Mouse (Mus musculus): ENCODE results near the gene Ppara. TPM values are rescaled to one million over a fixed set of nuclear protein-coding genes. Genes with fewer than 3 reads are reported as not detected.
A peak's percentile ranks its signal among the peaks of the same experiment; 100 is the strongest.

Gene Ppara
- total RNA-seq (2021) = 10 to 100 TPM; 24.0 to 29.6 TPM

DNA sequence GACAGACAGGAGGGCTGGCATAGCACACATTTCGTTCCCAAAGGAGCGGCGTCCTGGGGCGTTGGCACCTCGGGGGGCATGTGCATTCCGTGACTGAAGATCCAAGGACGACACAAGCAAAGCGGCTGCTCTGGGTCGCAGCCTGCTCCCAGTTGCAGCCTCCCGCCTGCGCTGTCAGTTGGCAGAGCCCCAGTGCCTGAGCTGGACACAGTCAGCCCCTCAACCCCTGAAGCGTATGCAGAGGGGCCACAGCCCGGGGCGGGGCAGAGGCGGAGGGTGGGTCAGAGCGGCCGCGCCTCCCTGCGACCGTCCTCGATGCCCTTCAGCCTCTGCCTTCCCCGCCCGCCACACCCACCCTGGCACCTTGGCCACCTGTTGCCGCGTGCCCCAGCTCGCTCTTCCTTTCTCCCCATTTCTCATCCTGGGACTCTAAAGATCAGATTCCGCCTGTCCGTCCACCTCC, at the start of gene Ppara:
Gene Ppara (plus strand): TSS at position 413 of the 463 bp plus-strand sequence.
- peak; percentile 79 for DNase-seq

- DNase-seq = peak; percentile 79
Measured at GRCm38 (mm10) chr15:85686641-85687395, 48.0 kb upstream of the Ppara start.

DNA sequence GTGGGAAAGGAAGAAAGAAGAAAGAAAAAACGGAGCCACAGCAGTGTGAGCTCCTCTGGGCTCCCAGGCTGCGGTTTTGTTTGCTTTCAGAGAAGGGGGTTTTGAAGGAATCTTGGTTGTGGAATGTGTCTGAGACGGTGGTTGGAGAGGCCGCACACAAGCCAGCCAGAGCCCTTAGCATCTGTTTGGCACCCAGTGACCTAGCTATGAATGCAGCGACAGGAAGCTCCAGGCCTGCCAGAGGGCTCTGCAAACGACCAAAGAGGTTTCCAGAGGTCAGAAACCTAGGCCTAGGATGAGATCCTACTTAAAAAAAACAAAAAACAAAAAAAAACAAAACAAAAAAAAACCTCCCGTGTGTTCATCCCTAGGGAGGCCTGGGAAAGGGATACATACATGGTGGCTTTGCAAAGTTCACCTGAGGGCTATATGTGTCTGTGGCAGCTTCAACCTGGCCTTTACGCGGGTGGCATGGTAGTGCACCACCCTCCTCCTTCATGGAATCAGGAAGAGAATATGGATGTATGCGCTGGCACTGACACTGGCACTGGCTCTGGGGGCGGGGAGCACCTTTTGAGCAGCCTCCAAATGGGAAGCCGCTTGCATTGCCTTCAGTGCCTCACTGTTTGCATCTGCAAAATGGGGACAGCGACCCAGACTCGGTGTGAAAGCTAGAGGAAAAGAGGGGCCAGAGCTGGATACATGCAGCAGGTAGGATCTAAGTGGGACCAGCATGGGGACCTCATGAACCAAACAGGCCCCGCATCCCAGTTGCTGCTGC, 47.0 kb upstream of the Ppara start:
- no peak for DNase-seq

DNA sequence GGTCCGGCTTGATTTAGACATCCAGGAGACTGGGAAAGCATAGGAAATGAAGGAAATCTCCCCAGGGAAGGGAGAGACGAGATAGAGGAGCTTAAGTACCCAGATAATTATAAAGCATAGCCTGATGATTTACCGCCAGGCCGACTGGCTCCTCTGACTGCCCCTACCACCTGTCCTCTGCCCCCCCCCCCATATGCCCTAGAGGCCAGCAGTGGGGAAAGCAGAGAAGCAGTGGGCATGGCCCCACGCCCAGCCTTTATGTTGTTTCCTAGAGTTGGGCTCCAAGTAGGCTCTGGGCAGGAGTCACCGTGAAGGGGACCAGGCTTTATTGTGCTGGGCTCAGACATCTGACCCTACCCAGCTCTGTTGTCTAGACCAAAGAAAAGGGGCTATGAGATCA, 46.0 kb upstream of the Ppara start:
- no peak for DNase-seq

DNA sequence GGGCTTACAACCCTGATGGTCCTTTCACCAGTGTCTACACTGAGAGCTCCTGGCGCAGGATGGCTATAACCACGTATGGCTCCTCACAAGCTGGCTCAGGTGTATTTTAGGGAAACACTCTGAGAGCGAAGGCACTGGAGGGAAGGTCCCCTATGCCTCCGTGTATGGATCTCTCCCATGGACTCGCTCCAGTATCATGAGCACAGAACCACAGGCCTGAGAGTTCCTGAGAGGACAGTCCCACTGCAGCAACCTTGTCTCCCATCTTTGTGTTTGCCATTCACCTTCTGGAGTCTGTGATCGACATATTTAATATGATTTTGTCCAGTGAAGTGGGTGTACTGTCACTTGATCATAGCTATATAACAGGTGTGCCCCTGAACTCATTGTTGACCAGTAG, 45.3 kb upstream of the Ppara start:
- DNase-seq = no peak

GRCm38 (mm10) chr15:85690058-85690457, 44.7 kb upstream of the Ppara start:
- no peak for DNase-seq

- no peak for DNase-seq
Measured at GRCm38 (mm10) chr15:85690875-85691274, 43.9 kb upstream of the Ppara start.

GRCm38 (mm10) chr15:85693115-85693514, 41.7 kb upstream of the Ppara start:
- no peak for DNase-seq

- no peak for DNase-seq
Measured at GRCm38 (mm10) chr15:85693819-85694218, 41.0 kb upstream of the Ppara start.

DNA sequence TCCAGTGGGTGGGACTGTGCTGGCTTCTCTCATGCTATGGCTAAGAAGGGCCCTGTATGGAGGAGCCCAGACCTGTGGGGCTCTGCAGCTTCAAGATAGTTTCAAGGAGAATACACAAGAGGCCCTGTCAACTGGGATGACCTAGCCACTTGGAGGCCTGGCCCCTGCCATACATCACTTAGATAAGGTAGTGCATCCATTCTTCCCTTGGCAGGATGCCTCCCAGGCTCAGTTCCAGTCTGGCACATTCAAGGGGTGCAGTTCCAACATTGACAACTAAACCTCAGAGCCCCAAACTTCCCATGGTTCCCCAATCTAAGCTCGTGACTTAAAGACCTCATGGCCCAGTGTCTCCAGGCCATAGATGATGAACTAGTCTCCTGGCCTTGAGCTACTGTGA, 40.4 kb upstream of the Ppara start:
- no peak for DNase-seq

DNA sequence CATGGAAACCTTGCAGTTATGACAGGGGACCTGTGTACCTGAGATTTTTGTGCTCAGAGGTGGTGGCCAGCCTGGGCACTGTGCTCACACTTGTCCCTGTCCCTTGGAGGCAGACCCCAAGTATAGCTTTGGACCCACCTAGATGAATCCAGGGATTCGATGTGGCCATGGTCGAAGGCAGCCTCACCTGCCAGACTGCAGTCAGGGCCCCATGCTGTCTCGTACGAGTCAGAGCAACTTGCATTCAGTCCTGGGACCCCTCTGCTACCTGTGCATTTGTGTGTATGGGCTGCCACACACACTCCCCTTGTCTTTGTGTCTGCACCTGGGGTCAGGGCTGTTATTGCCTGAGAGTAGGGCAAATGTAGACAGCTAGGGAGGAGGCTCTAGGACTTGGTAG, 39.5 kb upstream of the Ppara start:
- DNase-seq = no peak

DNA sequence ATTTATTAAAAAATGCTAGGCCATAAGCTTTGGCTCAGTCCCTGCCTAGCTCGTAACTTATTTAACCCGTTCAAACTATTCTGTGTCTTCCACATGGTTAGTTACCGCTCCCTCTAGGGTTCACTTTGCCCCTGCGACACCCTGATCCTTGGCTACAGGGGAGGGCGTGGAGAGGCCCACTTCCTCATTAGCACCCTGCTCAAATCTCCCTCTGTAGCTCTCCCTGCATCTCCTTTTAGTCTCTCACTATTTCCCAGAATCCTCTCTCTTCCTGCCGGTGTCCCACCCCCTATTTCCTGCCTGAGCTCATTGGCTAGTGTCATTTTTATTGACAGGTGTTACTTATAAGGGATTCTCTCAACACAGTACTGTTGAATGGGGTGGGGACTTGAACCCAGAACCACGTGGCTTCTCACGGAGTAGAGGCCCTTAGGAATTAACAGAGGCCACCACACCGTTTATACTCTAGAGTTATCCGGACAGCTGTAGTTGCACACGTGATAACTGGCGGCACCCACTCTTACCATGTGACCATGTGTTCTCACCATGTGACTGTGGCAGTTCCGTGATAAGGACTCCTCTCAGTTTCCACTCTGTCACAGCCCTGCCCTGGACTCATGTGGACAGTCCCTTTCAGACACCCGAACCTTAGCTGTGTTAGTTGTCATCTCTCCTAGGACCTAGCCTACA, 36.3 kb upstream of the Ppara start:
- no peak for DNase-seq

GRCm38 (mm10) chr15:85699452-85699851, 35.3 kb upstream of the Ppara start:
- DNase-seq = no peak

- peak; percentile 54 for DNase-seq
Measured at GRCm38 (mm10) chr15:85699862-85700501, 34.8 kb upstream of the Ppara start.

DNA sequence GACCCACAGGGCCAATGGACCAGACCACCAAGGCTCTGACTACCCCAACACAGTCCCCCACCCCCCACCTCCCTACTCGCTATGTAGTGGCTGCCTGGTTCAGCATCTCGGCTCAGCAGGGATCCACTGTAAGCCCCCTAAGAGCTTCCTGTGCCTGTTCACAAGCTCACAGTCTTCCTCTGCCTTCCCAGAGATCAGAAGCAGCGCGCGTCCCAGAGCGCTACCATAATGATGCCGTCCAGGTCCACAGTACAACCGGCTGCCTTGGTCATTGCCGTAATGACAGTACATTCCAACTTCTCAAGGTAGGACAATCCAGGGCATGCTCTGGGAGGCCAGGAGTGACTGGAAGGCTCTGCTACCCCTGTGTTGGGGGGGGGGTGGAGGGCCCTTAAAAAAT, 34.1 kb upstream of the Ppara start:
- DNase-seq = no peak

DNA sequence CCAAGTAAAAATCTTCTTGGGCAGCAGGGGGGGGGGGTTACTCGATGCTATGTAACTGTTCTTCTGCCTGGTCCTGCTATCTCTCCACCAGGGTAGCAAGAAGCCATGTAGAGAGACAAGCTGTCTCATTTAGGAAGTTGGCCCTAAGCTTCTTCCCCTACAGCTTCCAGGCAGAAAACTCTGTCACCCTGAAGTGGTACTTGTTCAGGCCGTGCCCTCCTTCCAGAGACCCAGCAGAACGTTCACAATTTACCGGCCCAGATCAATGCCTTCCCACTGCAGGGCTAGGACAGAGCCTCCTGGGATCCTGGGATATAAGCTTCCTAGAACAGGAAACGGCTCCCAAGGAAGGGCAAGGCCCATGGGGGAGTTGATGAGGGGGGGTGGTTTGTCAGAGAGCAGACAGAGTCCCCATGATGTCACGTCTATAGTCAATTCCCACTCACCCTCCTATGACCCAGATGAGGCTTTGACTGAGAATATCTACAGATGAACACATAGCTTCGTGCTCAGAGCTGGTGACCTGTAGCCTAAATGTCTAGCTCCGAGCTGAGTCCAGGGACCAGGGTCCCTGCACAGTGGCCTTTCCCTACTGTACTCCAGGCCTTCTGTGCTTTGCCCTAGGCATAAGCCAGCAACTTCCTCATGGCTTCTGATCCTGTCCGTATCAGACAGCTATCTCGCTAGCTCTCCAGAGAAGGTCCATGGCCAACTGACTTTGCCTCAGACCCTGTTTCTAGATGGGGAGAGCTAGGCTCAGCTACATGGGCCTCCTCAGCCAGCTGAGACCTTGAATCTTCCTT, 33.5 kb upstream of the Ppara start:
- no peak for DNase-seq

- DNase-seq = peak; percentile 58
Measured at GRCm38 (mm10) chr15:85702411-85702951, 32.3 kb upstream of the Ppara start.

DNA sequence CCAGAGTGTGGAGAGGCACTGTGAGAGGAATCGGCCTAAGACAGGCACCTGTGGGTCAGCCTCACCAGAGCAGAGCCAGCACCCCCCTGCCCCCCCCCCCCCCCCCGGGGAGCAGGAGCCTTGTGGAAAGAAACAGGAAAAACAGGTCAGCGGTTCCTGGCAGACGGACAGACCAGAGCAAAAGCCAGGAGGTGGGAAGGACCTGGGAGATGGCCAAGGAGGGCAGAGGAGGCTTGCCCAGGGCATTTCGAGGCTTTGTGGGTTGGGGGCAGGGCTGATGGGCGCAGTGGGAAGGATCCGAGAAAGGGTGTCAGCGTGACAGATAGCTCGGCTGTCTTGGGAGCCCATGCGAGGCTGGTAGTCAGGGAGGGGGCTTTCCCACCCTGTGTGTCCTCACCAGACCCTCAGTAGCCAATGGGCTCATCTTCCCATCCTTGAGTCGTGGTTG, 31.6 kb upstream of the Ppara start:
- DNase-seq = peak; percentile 58

- DNase-seq = no peak
Measured at GRCm38 (mm10) chr15:85703858-85704257, 30.9 kb upstream of the Ppara start.

DNA sequence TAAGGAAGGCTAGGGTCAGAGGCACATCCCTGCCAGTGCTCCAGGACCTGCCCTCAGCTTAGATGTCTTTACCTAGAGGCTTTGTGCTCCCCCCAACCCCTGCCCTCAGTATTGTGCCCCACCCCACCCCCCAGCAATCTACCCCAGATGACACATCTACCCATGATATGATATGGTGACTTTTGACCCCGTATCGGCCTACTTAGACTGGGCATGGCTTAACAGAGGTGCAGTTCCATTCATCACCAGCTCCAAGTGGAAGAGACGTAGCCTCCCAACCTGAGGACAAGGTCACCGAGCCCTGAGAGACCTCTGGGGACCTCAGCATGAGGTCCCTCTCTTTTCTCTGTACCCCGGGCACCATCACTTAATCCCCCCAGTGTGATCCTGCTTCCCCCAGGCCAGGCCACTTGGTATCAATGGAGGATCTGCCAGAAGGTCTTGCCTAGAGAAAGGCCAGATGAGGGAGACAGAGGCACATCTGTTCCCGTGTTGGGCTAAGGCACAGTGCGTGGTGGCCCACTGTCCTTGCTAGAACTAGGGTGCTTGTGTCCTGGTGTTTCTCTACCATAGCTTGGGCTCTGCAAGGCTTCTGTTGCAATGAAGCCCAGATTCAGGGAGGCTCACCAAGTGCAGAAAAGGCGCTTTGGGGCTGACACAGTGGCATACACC, 30.3 kb upstream of the Ppara start:
- no peak for DNase-seq

DNA sequence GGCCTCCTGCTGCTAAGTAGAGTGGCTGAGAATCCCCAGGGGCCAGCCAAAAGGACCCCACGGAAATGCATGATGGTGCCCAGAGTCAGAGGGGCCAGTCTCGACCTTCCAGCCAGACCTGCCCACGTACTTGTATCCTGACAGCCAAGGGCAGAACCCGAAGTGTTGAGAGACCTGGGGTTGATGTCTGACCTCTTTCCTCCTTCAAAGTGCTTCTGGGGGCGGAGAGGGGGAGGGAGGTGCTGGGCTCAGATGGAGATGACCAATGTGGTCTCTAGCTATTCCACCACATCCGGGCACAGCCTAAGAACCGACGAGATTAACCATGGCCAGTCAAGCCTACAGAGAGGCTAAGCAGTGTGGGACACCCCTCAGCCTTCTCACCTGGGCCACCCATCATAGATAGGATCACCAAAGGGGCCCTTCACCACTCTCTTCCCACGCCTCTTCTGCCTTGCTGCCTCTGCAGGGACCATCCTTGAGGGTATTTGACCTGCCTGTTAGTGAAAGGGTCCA, 29.7 kb upstream of the Ppara start:
- DNase-seq = no peak
